Mouse (Mus musculus): ENCODE data around the gene Uhmk1. TPM values are rescaled to one million over a fixed set of nuclear protein-coding genes. Genes with fewer than 3 reads are reported as not detected.

Uhmk1 gene
- polyA plus RNA-seq, 1 experiment: 22.2 TPM

- no peak for DNase-seq (ENCODE audit: low spot score)
These were observed 39.3 kb downstream of the Uhmk1 start for GRCm38 (mm10) chr1:170175848-170176247.

- peak; percentile 92 for DNase-seq (ENCODE audit: low spot score)
These were observed 40.3 kb downstream of the Uhmk1 start, which contains the start of gene Uap1 for GRCm38 (mm10) chr1:170174814-170175332. Gene Uap1 (minus strand): TSS chr1:170174957.

- DNase-seq (ENCODE audit: low spot score): no peak
These were observed 41.0 kb downstream of the Uhmk1 start for GRCm38 (mm10) chr1:170173991-170174813.

- DNase-seq (ENCODE audit: low spot score): no peak
These were observed 47.4 kb downstream of the Uhmk1 start for GRCm38 (mm10) chr1:170167781-170168180.

- DNase-seq (ENCODE audit: low spot score): no peak
These were observed 50.3 kb downstream of the Uhmk1 start for GRCm38 (mm10) chr1:170164913-170165312.

- no peak for DNase-seq (ENCODE audit: low spot score)
These were observed 51.1 kb downstream of the Uhmk1 start for GRCm38 (mm10) chr1:170164053-170164614.

GRCm38 (mm10) chr1:170163398-170163943 lies 51.7 kb downstream of the Uhmk1 start:
- no peak for DNase-seq (ENCODE audit: low spot score)

GRCm38 (mm10) chr1:170161852-170162251 lies 53.3 kb downstream of the Uhmk1 start:
- no peak for DNase-seq (ENCODE audit: low spot score)

- DNase-seq (ENCODE audit: low spot score): no peak
These were observed 54.7 kb downstream of the Uhmk1 start for GRCm38 (mm10) chr1:170160397-170160938.

- no peak for DNase-seq (ENCODE audit: low spot score)
These were observed 55.5 kb downstream of the Uhmk1 start for GRCm38 (mm10) chr1:170159707-170160106.

GRCm38 (mm10) chr1:170155761-170156160 lies 59.4 kb downstream of the Uhmk1 start:
- no peak for DNase-seq (ENCODE audit: low spot score)

GRCm38 (mm10) chr1:170155298-170155697 lies 59.9 kb downstream of the Uhmk1 start:
- no peak for DNase-seq (ENCODE audit: low spot score)

GRCm38 (mm10) chr1:170153986-170154385 lies 61.2 kb downstream of the Uhmk1 start:
- DNase-seq (ENCODE audit: low spot score): no peak

GRCm38 (mm10) chr1:170152552-170152951 lies 62.6 kb downstream of the Uhmk1 start:
- DNase-seq (ENCODE audit: low spot score): no peak

- no peak for DNase-seq (ENCODE audit: low spot score)
These were observed 64.3 kb downstream of the Uhmk1 start for GRCm38 (mm10) chr1:170150870-170151269.

GRCm38 (mm10) chr1:170149756-170150155 lies 65.4 kb downstream of the Uhmk1 start:
- DNase-seq (ENCODE audit: low spot score): no peak

GRCm38 (mm10) chr1:170148536-170148935 lies 66.7 kb downstream of the Uhmk1 start:
- no peak for DNase-seq (ENCODE audit: low spot score)

GRCm38 (mm10) chr1:170147651-170148448 lies 67.3 kb downstream of the Uhmk1 start:
- DNase-seq (ENCODE audit: low spot score): peak; percentile 38

GRCm38 (mm10) chr1:170145606-170146005 lies 69.6 kb downstream of the Uhmk1 start:
- no peak for DNase-seq (ENCODE audit: low spot score)

Data from urinary bladder, adult 2 months (tissue).